Mouse (Mus musculus) megakaryocyte-erythroid progenitor cell, adult 5-6 weeks (primary cell): ENCODE measurements around the gene Uhmk1. TPM values are rescaled to one million over a fixed set of nuclear protein-coding genes. Genes with fewer than 3 reads are reported as not detected.

Source experiments
- ATAC-seq: replicated peaks from 2 replicates; pipeline ENCODE4 v1.8.0; 2016; ENCODE audit warnings: mild to moderate bottlenecking, inconsistent platforms; ENCODE audit not compliant: severe bottlenecking, poor library complexity, low FRiP score, low TSS enrichment
- total RNA-seq, 2 experiments: library from RNA; stranded (forward) in 1 of 2; stranded (reverse) in 1 of 2; fragments of 200-1000, 215-1000 nt in 1 of 2; fragments of >200 nt in 1 of 2; fragmentation: Nextera tagmentation in 1 of 2; gene quantifications; 2 replicates each; pipeline ENCODE4 v1.2.3; 2014 to 2017

The Uhmk1 gene
- total RNA-seq, 2 experiments from 2014 or later = 35.4 to 55.7 TPM

GRCm38 (mm10) chr1:170176661-170177239 lies 38.4 kb downstream of the Uhmk1 start:
- 0 out of 2 replicates have a peak, but pooled peaks have one; percentile 10 for ATAC-seq

GRCm38 (mm10) chr1:170175848-170176247 lies 39.3 kb downstream of the Uhmk1 start:
- no peak for ATAC-seq

DNA sequence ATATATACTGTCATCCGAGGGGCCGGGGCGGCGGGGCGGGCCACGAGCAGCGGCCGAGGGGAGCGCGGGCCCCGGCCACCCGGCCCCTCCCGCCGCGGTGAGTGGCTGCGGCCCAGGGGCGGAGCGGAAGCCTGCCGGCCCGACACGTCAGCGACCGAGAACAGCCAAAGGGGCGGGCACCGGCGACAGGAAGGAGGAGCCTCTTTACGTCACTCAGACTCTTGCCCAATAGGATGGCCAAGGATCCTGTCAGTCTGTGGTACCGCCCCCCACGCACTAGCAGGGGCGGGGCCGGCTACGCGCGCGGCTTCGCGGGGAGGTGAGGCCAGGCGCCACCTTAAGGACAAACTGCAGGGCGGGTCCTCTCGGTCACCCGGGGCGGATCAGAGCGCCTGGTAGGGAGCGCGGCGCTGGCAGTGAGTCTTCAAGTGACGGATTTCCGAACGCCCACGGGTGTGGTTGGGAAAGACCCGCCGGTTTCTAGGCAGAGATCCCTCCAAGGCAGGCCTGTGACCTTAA lies 40.3 kb downstream of the Uhmk1 start, which contains the start of gene Uap1:
Uap1 (minus strand) TSS at position 144 of the 519 bp plus-strand sequence.
- ATAC-seq = peak; percentile 95

- peak; percentile 19 for ATAC-seq
Measured at GRCm38 (mm10) chr1:170173991-170174813, 41.0 kb downstream of the Uhmk1 start.

DNA sequence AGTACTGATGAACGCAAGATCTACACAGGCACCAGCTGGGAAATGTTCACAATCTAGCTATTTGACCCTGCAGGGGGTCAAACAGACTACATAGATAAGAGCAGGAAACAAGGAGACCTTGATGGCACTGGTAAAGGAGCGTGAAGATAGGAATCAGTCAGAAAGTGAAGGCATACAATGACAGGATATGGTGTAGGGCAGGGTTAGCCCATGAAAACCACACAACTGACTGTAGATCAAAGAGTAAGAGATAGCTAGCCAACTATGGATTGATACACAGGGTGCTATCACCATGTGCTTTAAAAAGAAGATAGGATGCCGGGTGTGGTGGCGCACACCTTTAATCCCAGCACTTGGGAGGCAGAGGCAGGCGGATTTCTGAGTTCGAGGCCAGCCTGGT lies 47.4 kb downstream of the Uhmk1 start:
- ATAC-seq = peak; percentile 38

GRCm38 (mm10) chr1:170164913-170165312 lies 50.3 kb downstream of the Uhmk1 start:
- no peak for ATAC-seq

DNA sequence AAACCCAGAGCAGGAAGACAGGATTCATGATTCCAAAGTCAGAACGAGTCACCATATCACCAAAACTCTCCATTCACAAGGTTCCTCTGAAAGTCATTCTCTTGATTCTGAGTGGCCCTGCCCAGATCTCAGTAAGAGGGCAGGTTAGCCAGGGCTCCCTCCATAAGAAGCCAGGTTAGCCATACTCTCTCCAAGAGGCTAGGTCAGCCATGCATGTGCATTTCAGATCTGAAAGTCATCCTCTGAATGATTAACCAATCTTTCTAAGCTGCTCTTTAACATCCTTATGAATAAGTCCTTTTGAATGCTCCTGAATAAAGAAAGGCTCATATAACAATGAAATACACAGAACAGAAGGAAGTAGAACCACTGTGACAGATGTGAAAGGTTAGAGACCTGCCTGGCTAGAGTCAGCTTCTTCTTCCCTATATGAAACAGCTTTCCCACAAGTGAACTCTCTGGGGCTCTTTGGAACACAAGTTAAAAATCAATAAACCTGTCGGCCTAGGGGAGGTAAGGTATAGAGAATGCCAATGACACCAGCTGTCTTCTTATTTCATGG lies 51.1 kb downstream of the Uhmk1 start:
- no peak for ATAC-seq

GRCm38 (mm10) chr1:170163398-170163943 lies 51.7 kb downstream of the Uhmk1 start:
- ATAC-seq = peak; percentile 55

- ATAC-seq = no peak
Measured at GRCm38 (mm10) chr1:170161852-170162251, 53.3 kb downstream of the Uhmk1 start.

DNA sequence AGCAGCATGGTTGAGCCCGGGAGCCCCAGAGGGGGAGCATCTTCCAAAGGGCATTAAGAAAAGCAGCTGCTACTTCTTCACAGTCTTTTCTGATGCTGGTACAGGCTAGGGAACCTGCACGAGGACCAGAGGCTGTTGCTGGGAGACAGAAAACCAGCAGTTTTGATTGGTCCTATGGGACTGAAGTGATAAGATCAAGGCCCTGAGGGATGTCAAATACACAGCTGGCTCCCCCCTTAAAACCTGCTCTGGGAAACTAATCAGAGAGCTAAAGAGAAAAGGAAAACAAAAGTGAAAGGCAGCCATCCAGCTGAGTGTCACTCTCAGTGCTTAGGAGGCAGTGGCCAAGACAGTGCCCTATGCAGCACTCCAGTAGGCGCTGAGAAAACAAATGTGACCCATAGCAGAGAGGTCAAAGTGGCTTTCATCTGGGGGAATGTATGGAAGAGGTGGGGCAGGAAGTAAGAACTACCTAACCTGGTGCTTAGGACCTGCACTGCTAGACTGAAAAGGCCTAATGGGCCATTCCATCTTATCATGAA lies 54.7 kb downstream of the Uhmk1 start:
- no peak for ATAC-seq

GRCm38 (mm10) chr1:170159707-170160106 lies 55.5 kb downstream of the Uhmk1 start:
- no peak for ATAC-seq

DNA sequence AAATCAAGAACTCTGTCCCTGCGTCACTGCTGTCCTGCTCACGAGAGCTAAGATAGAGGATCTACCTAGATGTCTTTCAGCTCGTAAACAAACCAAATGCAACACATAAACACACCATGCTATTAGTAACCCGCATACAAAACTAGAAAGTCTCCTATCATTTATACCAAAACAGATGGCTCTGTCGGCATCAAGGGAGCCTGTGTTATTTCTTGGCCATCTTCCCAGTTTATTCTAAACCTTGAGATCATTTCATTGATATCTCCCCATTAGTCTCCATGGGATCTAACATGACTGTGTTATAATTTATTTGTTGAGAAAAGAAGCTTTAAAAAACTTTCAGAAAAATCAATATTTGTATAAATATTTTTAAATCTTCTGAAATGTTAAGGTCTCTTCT lies 59.4 kb downstream of the Uhmk1 start:
- ATAC-seq = peak; percentile 36

DNA sequence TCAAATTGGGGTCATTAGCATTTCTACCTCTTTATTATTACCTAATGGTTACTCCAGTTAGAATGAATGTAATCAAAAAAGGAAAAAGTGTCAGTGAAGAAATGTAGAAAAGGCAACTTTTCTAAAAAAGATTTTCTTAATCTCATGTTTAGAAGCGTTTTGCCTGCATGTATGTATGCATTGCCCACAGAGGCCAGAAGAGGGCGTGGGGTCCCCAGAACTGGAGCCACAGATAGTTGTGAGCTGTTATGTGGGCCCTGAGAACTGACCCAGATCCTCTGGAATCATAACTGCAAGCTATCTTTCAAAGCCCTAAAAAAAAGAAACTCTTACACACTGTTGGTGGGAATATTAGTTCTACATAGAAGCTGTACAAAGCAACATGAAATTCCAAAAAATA lies 59.9 kb downstream of the Uhmk1 start:
- ATAC-seq = peak; percentile 46; the same call in 1 of the 2 replicates

DNA sequence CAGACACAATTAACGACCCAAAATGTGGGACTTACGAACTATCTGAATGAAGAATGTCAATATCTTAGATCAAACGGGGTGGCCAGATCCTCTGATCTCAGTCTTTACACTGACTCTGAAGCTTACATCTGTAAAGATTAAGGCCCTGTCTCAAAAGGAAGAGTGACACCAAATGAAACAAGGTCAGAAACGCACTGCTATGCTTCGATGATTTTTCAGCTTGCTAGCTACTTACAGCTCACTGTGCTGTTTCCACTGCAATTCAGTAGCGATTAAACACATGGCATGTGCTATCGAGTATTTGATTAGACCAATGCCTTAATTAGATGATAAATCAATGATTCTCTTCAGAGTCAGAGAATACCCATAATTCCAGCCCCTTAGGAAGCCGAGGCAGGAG lies 61.2 kb downstream of the Uhmk1 start:
- no peak for ATAC-seq

GRCm38 (mm10) chr1:170152552-170152951 lies 62.6 kb downstream of the Uhmk1 start:
- no peak for ATAC-seq

- no peak for ATAC-seq
Measured at GRCm38 (mm10) chr1:170150870-170151269, 64.3 kb downstream of the Uhmk1 start.

DNA sequence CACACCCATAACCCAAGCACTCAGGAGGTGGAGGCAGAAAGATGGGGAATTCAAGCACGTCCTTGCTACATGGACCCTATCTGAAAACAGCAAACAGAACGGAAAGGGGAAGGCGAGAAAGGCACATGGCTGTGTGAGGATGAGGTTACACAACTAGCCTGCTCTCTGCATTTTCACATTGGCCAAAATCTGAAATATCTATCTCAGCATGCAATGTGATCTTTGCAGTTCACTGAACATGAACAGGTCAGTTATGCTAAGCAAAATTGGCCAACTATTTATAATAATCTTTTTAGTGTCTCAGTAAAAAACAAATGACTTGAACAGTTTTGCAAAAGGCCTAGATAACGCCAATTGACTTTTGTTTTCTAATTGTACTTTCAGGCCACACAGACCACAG lies 65.4 kb downstream of the Uhmk1 start:
- ATAC-seq = no peak

DNA sequence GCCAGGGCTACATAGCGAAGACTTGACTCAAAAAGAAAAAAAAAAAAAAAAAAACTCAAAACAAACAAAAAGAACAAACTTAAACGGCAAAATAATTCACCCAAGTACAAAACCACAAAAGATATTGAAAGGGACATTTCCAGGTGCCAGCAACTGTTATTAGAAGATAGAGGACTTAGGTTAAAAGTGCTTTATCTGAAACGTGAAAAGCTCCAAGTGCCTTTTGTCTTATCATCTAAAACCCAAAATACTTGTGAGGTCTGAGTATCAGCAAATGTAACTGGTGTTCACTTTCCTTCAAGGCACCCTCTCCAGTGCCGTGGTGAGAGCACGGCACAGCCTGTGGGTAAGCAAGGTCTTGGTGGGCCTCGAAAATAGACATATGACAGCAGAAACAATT lies 66.7 kb downstream of the Uhmk1 start:
- ATAC-seq = peak; percentile 90

GRCm38 (mm10) chr1:170147651-170148448 lies 67.3 kb downstream of the Uhmk1 start:
- peak; percentile 57 for ATAC-seq
